Mouse (Mus musculus): Measurements from ENCODE around the gene Ccar1.
"Not testable (repeated sequence)": the region's sequence is repeated elsewhere in the genome, so short reads cannot be mapped to it uniquely, and the experiment has no call there.

The Ccar1 gene

GRCm38 (mm10) chr10:62792177-62793090 is at the start of gene Ccar1:
Gene Ccar1, minus strand, starts transcription at chr10:62792286.
- peak; percentile 97 to 98 for DNase-seq (ENCODE audit: low spot score in 2 of 2)

- DNase-seq (ENCODE audit: low spot score in 2 of 2) = no peak
Observed at GRCm38 (mm10) chr10:62840687-62841086, 48.6 kb upstream of the Ccar1 start.

GRCm38 (mm10) chr10:62837987-62838386 is 45.9 kb upstream of the Ccar1 start:
- no peak for DNase-seq (ENCODE audit: low spot score in 2 of 2)

- no peak for DNase-seq (ENCODE audit: low spot score in 2 of 2)
Observed at GRCm38 (mm10) chr10:62832783-62833182, 40.7 kb upstream of the Ccar1 start.

- DNase-seq (ENCODE audit: low spot score in 2 of 2) = no peak
Observed at GRCm38 (mm10) chr10:62831546-62831945, 39.5 kb upstream of the Ccar1 start.

GRCm38 (mm10) chr10:62824474-62824873 is 32.4 kb upstream of the Ccar1 start:
- no peak for DNase-seq (ENCODE audit: low spot score in 2 of 2)

GRCm38 (mm10) chr10:62823431-62823830 is 31.3 kb upstream of the Ccar1 start:
- no peak for DNase-seq (ENCODE audit: low spot score in 2 of 2)

- DNase-seq (ENCODE audit: low spot score in 2 of 2) = no peak
Observed at GRCm38 (mm10) chr10:62810010-62810409, 17.9 kb upstream of the Ccar1 start.

- DNase-seq (ENCODE audit: low spot score in 2 of 2) = no peak
Observed at GRCm38 (mm10) chr10:62808766-62809165, 16.7 kb upstream of the Ccar1 start.

GRCm38 (mm10) chr10:62808316-62808715 is 16.2 kb upstream of the Ccar1 start:
- no peak for DNase-seq (ENCODE audit: low spot score in 2 of 2)

- DNase-seq (ENCODE audit: low spot score in 2 of 2) = no peak
Observed at GRCm38 (mm10) chr10:62804106-62804505, 12.0 kb upstream of the Ccar1 start.

- no peak for DNase-seq (ENCODE audit: low spot score in 2 of 2)
Observed at GRCm38 (mm10) chr10:62803296-62803695, 11.2 kb upstream of the Ccar1 start.

- DNase-seq (ENCODE audit: low spot score in 2 of 2) = no peak
Observed at GRCm38 (mm10) chr10:62794221-62794620, 2.1 kb upstream of the Ccar1 start.

- DNase-seq (ENCODE audit: low spot score in 2 of 2) = no peak
Observed at GRCm38 (mm10) chr10:62793091-62793453, 986 bp upstream of the Ccar1 start.

- DNase-seq (ENCODE audit: low spot score in 2 of 2) = peak in 1 of 2 experiments; percentile 19
Observed at GRCm38 (mm10) chr10:62791251-62792176, 572 bp downstream of the Ccar1 start.

GRCm38 (mm10) chr10:62781776-62782175 is 10.3 kb downstream of the Ccar1 start:
- not testable (repeated sequence) for DNase-seq (ENCODE audit: low spot score in 2 of 2)

GRCm38 (mm10) chr10:62750781-62751180 is 41.3 kb downstream of the Ccar1 start:
- no peak for DNase-seq (ENCODE audit: low spot score in 2 of 2)

GRCm38 (mm10) chr10:62739961-62740737 is 51.9 kb downstream of the Ccar1 start:
- no peak for DNase-seq (ENCODE audit: low spot score in 2 of 2)

GRCm38 (mm10) chr10:62736965-62737688 is 55.0 kb downstream of the Ccar1 start:
- DNase-seq (ENCODE audit: low spot score in 2 of 2) = no peak

- DNase-seq (ENCODE audit: low spot score in 2 of 2) = no peak
Observed at GRCm38 (mm10) chr10:62730826-62731225, 61.3 kb downstream of the Ccar1 start.

All from frontal cortex, postnatal 25 days (tissue).